Mouse (Mus musculus) embryonic facial prominence, embryonic 14.5 days (tissue): ENCODE measurements around the gene Coro7. TPM values are rescaled to one million over a fixed set of nuclear protein-coding genes. Genes with fewer than 3 reads are reported as not detected.

ENCODE experiments used
- ATAC-seq: fragments of 200-750 bp; cut with Nextera tagmentation; 2 replicates; pipeline ENCODE4 v1.8.0; 2017; ENCODE audit warnings: low read depth, moderate number of reproducible peaks, moderate TSS enrichment
- DNase-seq: peaks from one replicate; pipeline ENCODE4 v3.0.0-alpha.2; 2015; ENCODE audit warnings: low spot score
- H3K27ac ChIP-seq: fragments of 300-500 bp; sonication (generic); replicated peaks from 2 replicates; pipeline ENCODE4 v1.5.1; 2014; ENCODE audit warnings: low read depth, mild to moderate bottlenecking, low read length, moderate library complexity
- H3K27me3 ChIP-seq: fragments of 300-500 bp; sonication (generic); replicated peaks from 2 replicates; pipeline ENCODE4 v1.6.1; 2014; ENCODE audit warnings: low read length; ENCODE audit not compliant: control insufficient read depth, insufficient read depth
- H3K36me3 ChIP-seq: fragments of 300-500 bp; sonication (generic); 2 replicates; pipeline ENCODE4 v1.6.1; 2014; ENCODE audit warnings: low read length, mixed read lengths; ENCODE audit not compliant: control insufficient read depth, insufficient read depth
- H3K4me1 ChIP-seq: fragments of 300-500 bp; sonication (generic); 2 replicates; pipeline ENCODE4 v1.6.1; 2014; ENCODE audit warnings: antibody characterized with exemption, low read length; ENCODE audit not compliant: control insufficient read depth, insufficient read depth
- H3K4me2 ChIP-seq: fragments of 300-500 bp; sonication (generic); 2 replicates; pipeline ENCODE4 v1.6.1; 2014; ENCODE audit warnings: low read depth, mild to moderate bottlenecking, low read length, moderate library complexity, mixed read lengths
- H3K4me3 ChIP-seq: fragments of 300-500 bp; sonication (generic); 2 replicates; pipeline ENCODE4 v1.5.1; 2014; ENCODE audit warnings: low read depth, mild to moderate bottlenecking, low read length
- H3K9ac ChIP-seq: fragments of 300-500 bp; sonication (generic); 2 replicates; pipeline ENCODE4 v1.6.1; 2014; ENCODE audit warnings: low read depth, mild to moderate bottlenecking, low read length, moderate library complexity, mixed read lengths
- H3K9me3 ChIP-seq: fragments of 300-500 bp; sonication (generic); 2 replicates; pipeline ENCODE4 v1.6.1; 2016; ENCODE audit warnings: low read length; ENCODE audit not compliant: control insufficient read depth
- WGBS: fragments of 180-500 bp; shearing (Covaris S2); extraction: QIAGEN DNeasy Blood & Tissue Kit; methylation state at CpG from one replicate; pipeline ENCODE4 v1.1.7; 2014; 5-methylcytosine and 5-hydroxymethylcytosine counted together
- polyA plus RNA-seq: library from polyadenylated mRNA; unstranded; fragments of >200 nt; fragmentation: Nextera tagmentation; extraction: Ambion mirVana; gene quantifications from 2 replicates; pipeline ENCODE4 v1.2.1, GENCODE M21; 2014

Gene Coro7
- polyA plus RNA-seq, 1 experiment from 2014 or later, result 11.5 TPM

GRCm38 (mm10) chr16:4596141-4596728, 83.3 kb downstream of the Coro7 start:
- peak overlapping the region; percentile 73 for H3K4me3 ChIP-seq
- H3K9me3 ChIP-seq, result no peaks in the 10 kb centered on the region
- ATAC-seq, result no peak
- WGBS, result 15% methylated on average over 3 of the region's 3 CpGs
- H3K36me3 ChIP-seq, result peaks cover 6% of the 10 kb centered on the region; the same call in 1 of the 2 replicates
- H3K27me3 ChIP-seq, result no peaks in the 10 kb centered on the region
- peak; percentile 59 for DNase-seq
- peak overlapping the region; percentile 95 for H3K27ac ChIP-seq
- H3K4me1 ChIP-seq, result peaks cover 57% of the 10 kb centered on the region
- peak overlapping the region; percentile 96 for H3K4me2 ChIP-seq
- H3K9ac ChIP-seq, result peak overlapping the region; percentile 90

- Histone ChIP-seq H3K9ac (peak overlapping the region; percentile 90), H3K27ac (peak overlapping the region; percentile 95), H3K4me1 (peaks cover 54% of the 10 kb centered on the region), H3K4me2 (peak overlapping the region; percentile 96), H3K9me3 (no peaks in the 10 kb centered on the region), H3K27me3 (no peaks in the 10 kb centered on the region), H3K36me3 (peaks cover 11% of the 10 kb centered on the region), H3K4me3 (peak overlapping the region; percentile 73)
- no peak for DNase-seq
- WGBS, result 22% methylated on average over 1 of the region's 5 CpGs
- ATAC-seq, result peak; percentile 12; the same call in 1 of the 2 replicates
These were observed 84.0 kb downstream of the Coro7 start for GRCm38 (mm10) chr16:4595527-4595963.

GRCm38 (mm10) chr16:4594814-4595526, 84.6 kb downstream of the Coro7 start:
- Histone ChIP-seq H3K9me3 (no peaks in the 10 kb centered on the region), H3K36me3 (peaks cover 14% of the 10 kb centered on the region), H3K27ac (peak overlapping the region; percentile 95), H3K4me3 (peak overlapping the region; percentile 73), H3K4me2 (peak overlapping the region; percentile 96), H3K27me3 (no peaks in the 10 kb centered on the region), H3K9ac (peak overlapping the region; percentile 90), H3K4me1 (peaks cover 54% of the 10 kb centered on the region)
- ATAC-seq, result peak; percentile 28
- WGBS, result under 1% methylated on average over 19 of the region's 52 CpGs
- peak; percentile 55 for DNase-seq

GRCm38 (mm10) chr16:4593971-4594813, 85.4 kb downstream of the Coro7 start, which contains the start of gene Glis2:
TSS of gene Glis2 (plus strand) at chr16:4594713.
- Histone ChIP-seq H3K4me1 (peaks cover 48% of the 10 kb centered on the region), H3K9me3 (no peaks in the 10 kb centered on the region), H3K36me3 (peaks cover 14% of the 10 kb centered on the region), H3K9ac (peak within 1 kb of the TSS; percentile 90), H3K27ac (peak within 1 kb of the TSS; percentile 95), H3K27me3 (no peaks in the 10 kb centered on the region), H3K4me3 (peak within 1 kb of the TSS; percentile 73), H3K4me2 (peak within 1 kb of the TSS; percentile 96)
- ATAC-seq (peak; percentile 89), DNase-seq (peak; percentile 96)
- WGBS, result 0% methylated on average over 14 of the region's 74 CpGs

- Histone ChIP-seq H3K27ac (peak overlapping the region; percentile 95), H3K9ac (peak overlapping the region; percentile 90), H3K4me1 (peaks cover 38% of the 10 kb centered on the region), H3K4me2 (peak overlapping the region; percentile 96), H3K4me3 (peak overlapping the region; percentile 73), H3K36me3 (peaks cover 14% of the 10 kb centered on the region), H3K9me3 (no peaks in the 10 kb centered on the region), H3K27me3 (no peaks in the 10 kb centered on the region)
- DNase-seq (peak; percentile 82), ATAC-seq (no peak)
- WGBS, result 14% methylated on average over 32 of the region's 32 CpGs
These were observed 86.4 kb downstream of the Coro7 start for GRCm38 (mm10) chr16:4592909-4593875.

- Histone ChIP-seq H3K4me1 (peaks cover 21% of the 10 kb centered on the region), H3K4me3 (no peak overlapping the region), H3K27ac (no peak overlapping the region), H3K36me3 (peaks cover 14% of the 10 kb centered on the region), H3K27me3 (no peaks in the 10 kb centered on the region), H3K9ac (no peak overlapping the region), H3K4me2 (no peak overlapping the region), H3K9me3 (no peaks in the 10 kb centered on the region)
- ATAC-seq (no peak), DNase-seq (no peak)
- 96% methylated on average over 9 of the region's 9 CpGs for WGBS
These were observed 89.3 kb downstream of the Coro7 start for GRCm38 (mm10) chr16:4590236-4590635.

GRCm38 (mm10) chr16:4587516-4588210, 91.9 kb downstream of the Coro7 start:
- Histone ChIP-seq H3K27ac (peak overlapping the region; percentile 93), H3K36me3 (peaks cover 14% of the 10 kb centered on the region), H3K4me1 (peaks cover 14% of the 10 kb centered on the region), H3K4me3 (no peak overlapping the region), H3K27me3 (no peaks in the 10 kb centered on the region), H3K4me2 (0 out of 2 replicates have a peak overlapping the region, but pooled peaks have one; percentile 68), H3K9me3 (no peaks in the 10 kb centered on the region), H3K9ac (peak overlapping the region; percentile 69)
- DNase-seq (no peak), ATAC-seq (no peak)
- WGBS, result 56% methylated on average over 5 of the region's 5 CpGs
